Mouse (Mus musculus): ENCODE measurements around the gene Vmn2r76.
"Not testable (repeated sequence)": the region's sequence is repeated elsewhere in the genome, so short reads cannot be mapped to it uniquely, and the experiment has no call there.

The Vmn2r76 gene

GRCm38 (mm10) chr7:86246208-86246607 lies at the start of gene Vmn2r76:
Vmn2r76 (minus strand) TSS chr7:86246308.
- no peak for DNase-seq (ENCODE audit: low spot score in 2 of 2)

GRCm38 (mm10) chr7:86277072-86277471 lies 31.0 kb upstream of the Vmn2r76 start, which contains the start of gene Olfr310:
Olfr310 (minus strand) TSS chr7:86277172.
- DNase-seq (ENCODE audit: low spot score in 2 of 2): no peak

- DNase-seq (ENCODE audit: low spot score in 2 of 2): no peak
These were observed 34.8 kb downstream of the Vmn2r76 start for GRCm38 (mm10) chr7:86211345-86211744.

GRCm38 (mm10) chr7:86171678-86172077 lies 74.4 kb downstream of the Vmn2r76 start, which contains the start of gene Vmn2r75:
Vmn2r75 (minus strand) TSS chr7:86171778.
- DNase-seq (ENCODE audit: low spot score in 2 of 2): not testable (repeated sequence)
